Mouse (Mus musculus): ENCODE data around the gene Fbxl7. TPM values are rescaled to one million over a fixed set of nuclear protein-coding genes. Genes with fewer than 3 reads are reported as not detected.

Gene Fbxl7
- polyA plus RNA-seq, 1 experiment from 2014 or later: 9.3 TPM

DNA sequence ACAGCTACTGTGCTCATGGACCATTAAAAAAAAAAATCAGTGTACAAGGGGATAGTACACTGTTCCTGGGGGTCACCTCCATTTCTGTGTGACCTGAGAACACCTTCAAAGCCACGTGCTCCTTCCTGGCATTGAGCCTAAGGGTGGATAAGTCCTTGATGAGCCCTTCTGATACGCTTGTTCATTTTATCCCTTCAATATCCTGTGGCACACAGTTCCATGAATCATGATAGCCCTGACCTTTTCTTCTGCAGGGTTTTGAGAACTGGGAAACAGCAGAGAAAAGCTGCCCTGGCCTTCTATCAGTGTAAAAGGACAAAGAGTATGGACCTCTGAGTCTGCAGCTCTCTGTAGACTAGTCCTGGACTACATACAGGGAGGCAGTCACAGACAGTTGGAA lies 99.4 kb downstream of the Fbxl7 start:
- Histone ChIP-seq H3K4me3 (ENCODE audit: low read depth, low read length) (no peak overlapping the region), H3K9me3 (ENCODE audit: control insufficient read depth, low read length) (no peaks in the 10 kb centered on the region), H3K36me3 (ENCODE audit: control insufficient read depth, insufficient read depth, low read length) (no peaks in the 10 kb centered on the region), H3K4me1 (replicated peaks; ENCODE audit: control insufficient read depth, insufficient read depth, low read length) (no peaks in the 10 kb centered on the region), H3K9ac (ENCODE audit: low read depth, low read length) (no peak overlapping the region), H3K4me2 (no peak overlapping the region), H3K27ac (ENCODE audit: low read depth, low read length) (no peak overlapping the region), H3K27me3 (replicated peaks; ENCODE audit: control insufficient read depth, insufficient read depth, low read length) (no peaks in the 10 kb centered on the region)
- 69% methylated on average over 2 of the region's 2 CpGs for WGBS
- no peak for DNase-seq (ENCODE audit: low spot score)
- ATAC-seq (replicated peaks; ENCODE audit: low FRiP score): no peak

DNA sequence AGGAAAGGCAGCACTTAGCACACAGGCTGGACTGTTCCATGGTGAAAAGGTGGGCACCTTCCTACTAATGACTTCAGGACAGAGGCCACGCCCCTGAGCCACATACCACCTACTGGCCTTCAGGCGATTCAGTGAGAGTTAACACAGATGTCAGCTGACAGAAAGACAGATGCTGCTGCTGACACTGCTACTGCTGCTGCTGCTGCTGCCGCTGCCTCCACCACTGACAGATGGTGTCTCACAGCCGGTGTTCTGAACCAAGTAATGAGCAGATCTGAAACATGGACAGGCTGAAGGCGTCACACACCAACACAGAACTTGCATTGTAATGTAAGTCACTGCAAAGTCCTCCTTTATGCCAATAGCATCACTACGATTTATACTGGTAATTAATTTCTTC lies 99.9 kb downstream of the Fbxl7 start:
- no peak overlapping the region for H3K4me3 ChIP-seq (ENCODE audit: low read depth, low read length)
- no peaks in the 10 kb centered on the region for H3K36me3 ChIP-seq (ENCODE audit: control insufficient read depth, insufficient read depth, low read length)
- no peaks in the 10 kb centered on the region for H3K9me3 ChIP-seq (ENCODE audit: control insufficient read depth, low read length)
- H3K4me1 ChIP-seq (replicated peaks; ENCODE audit: control insufficient read depth, insufficient read depth, low read length): no peaks in the 10 kb centered on the region
- H3K9ac ChIP-seq (ENCODE audit: low read depth, low read length): no peak overlapping the region
- DNase-seq (ENCODE audit: low spot score) (no peak), ATAC-seq (replicated peaks; ENCODE audit: low FRiP score) (no peak)
- H3K27ac ChIP-seq (ENCODE audit: low read depth, low read length): no peak overlapping the region
- H3K4me2 ChIP-seq: no peak overlapping the region
- WGBS: 50% methylated on average over 6 of the region's 6 CpGs
- H3K27me3 ChIP-seq (replicated peaks; ENCODE audit: control insufficient read depth, insufficient read depth, low read length): no peaks in the 10 kb centered on the region

DNA sequence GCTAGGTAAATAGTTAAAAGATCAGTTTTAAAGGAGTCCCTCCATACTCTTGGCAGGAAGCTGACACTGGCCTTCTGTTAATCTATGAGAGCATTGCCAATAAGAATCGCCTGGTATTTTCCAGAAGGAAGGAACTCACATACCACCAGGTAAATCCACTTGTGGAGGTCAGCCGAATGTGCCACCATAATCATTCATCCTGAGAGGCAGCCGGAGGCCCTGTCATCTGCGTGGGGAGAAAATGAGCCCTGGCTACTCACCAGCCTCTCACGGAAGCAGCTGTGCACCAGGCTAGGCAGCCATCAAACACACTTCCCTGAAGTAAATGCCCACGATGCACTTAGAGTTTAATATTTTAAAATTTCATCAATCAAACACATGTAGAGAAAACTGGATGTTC lies 108.2 kb downstream of the Fbxl7 start:
- no peak overlapping the region for H3K9ac ChIP-seq (ENCODE audit: low read depth, low read length)
- ATAC-seq (replicated peaks; ENCODE audit: low FRiP score) (no peak), DNase-seq (ENCODE audit: low spot score) (no peak)
- no peaks in the 10 kb centered on the region for H3K36me3 ChIP-seq (ENCODE audit: control insufficient read depth, insufficient read depth, low read length)
- H3K9me3 ChIP-seq (ENCODE audit: control insufficient read depth, low read length): no peaks in the 10 kb centered on the region; the same call in 1 of the 2 replicates
- no peak overlapping the region for H3K27ac ChIP-seq (ENCODE audit: low read depth, low read length)
- H3K27me3 ChIP-seq (replicated peaks; ENCODE audit: control insufficient read depth, insufficient read depth, low read length): no peaks in the 10 kb centered on the region
- no peak overlapping the region for H3K4me3 ChIP-seq (ENCODE audit: low read depth, low read length)
- no peaks in the 10 kb centered on the region for H3K4me1 ChIP-seq (replicated peaks; ENCODE audit: control insufficient read depth, insufficient read depth, low read length)
- H3K4me2 ChIP-seq: no peak overlapping the region
- WGBS: 68% methylated on average over 6 of the region's 6 CpGs

DNA sequence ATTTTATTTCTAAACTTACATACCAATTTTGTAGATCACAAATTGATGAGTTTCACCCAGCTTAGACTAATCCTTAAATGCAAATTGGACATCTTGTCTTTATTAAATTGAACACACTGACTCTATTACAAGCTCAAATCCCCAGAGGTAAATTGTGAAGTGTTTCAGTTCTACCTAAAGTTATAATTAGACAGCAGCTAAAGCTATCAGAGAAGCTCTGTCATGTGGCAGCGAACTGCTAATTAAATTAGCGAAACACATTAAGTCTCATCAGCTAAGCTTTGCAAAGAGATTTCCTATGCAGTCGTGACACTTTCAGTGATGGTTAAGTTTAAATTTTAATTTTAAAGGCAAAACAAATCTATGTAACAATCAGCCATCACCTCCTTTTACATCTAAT lies 114.8 kb downstream of the Fbxl7 start:
- Histone ChIP-seq H3K27ac (ENCODE audit: low read depth, low read length) (no peak overlapping the region), H3K9me3 (ENCODE audit: control insufficient read depth, low read length) (no peaks in the 10 kb centered on the region), H3K27me3 (replicated peaks; ENCODE audit: control insufficient read depth, insufficient read depth, low read length) (no peaks in the 10 kb centered on the region), H3K4me3 (ENCODE audit: low read depth, low read length) (no peak overlapping the region), H3K36me3 (ENCODE audit: control insufficient read depth, insufficient read depth, low read length) (no peaks in the 10 kb centered on the region), H3K4me1 (replicated peaks; ENCODE audit: control insufficient read depth, insufficient read depth, low read length) (no peaks in the 10 kb centered on the region), H3K9ac (ENCODE audit: low read depth, low read length) (no peak overlapping the region), H3K4me2 (no peak overlapping the region)
- no peak for ATAC-seq (replicated peaks; ENCODE audit: low FRiP score)
- DNase-seq (ENCODE audit: low spot score): no peak
- WGBS: 83% methylated on average over 3 of the region's 3 CpGs

DNA sequence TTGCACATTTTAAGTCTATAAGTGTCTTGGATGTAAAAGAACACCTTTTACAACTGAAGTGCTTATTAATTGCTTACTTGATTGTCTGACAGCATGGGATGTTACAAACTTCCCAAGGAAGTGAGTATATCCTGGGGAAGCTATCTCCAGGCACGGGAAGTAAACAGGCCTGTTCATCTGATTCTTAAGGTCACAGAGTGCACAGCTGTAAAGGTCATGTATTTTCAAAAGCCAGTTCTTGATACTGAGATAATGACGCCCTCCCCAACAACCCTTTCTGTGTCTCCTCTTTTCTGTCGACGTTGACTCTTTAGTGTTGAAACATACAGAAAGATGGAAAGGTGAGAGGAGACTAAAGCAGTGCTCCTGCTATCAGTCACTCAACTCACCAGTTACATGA lies 116.3 kb downstream of the Fbxl7 start:
- ATAC-seq (replicated peaks; ENCODE audit: low FRiP score) (no peak), DNase-seq (ENCODE audit: low spot score) (no peak)
- Histone ChIP-seq H3K36me3 (ENCODE audit: control insufficient read depth, insufficient read depth, low read length) (no peaks in the 10 kb centered on the region), H3K27me3 (replicated peaks; ENCODE audit: control insufficient read depth, insufficient read depth, low read length) (no peaks in the 10 kb centered on the region), H3K4me2 (no peak overlapping the region), H3K27ac (ENCODE audit: low read depth, low read length) (no peak overlapping the region), H3K4me3 (ENCODE audit: low read depth, low read length) (no peak overlapping the region), H3K9ac (ENCODE audit: low read depth, low read length) (no peak overlapping the region), H3K4me1 (replicated peaks; ENCODE audit: control insufficient read depth, insufficient read depth, low read length) (no peaks in the 10 kb centered on the region), H3K9me3 (ENCODE audit: control insufficient read depth, low read length) (no peaks in the 10 kb centered on the region)
- 68% methylated on average over 4 of the region's 4 CpGs for WGBS

DNA sequence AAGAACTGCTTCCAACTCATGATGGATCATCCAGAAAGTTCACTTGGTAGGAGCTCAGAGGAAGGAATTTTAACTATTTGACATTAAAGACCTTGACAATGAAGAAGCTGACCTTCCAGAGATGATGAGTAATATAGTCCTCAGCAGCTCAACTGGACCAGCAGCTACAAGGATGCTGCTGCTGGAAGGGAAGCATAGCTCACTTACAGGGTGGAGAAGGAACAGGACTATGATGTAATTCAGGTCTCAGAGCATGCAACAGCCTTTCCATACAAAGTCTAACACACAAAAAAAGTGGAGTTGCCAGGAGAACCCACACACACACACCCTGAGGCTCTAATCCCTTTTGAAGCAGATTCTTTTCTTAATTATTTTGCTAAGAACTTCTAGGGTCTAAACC lies 119.7 kb downstream of the Fbxl7 start:
- Histone ChIP-seq H3K9ac (ENCODE audit: low read depth, low read length) (no peak overlapping the region), H3K9me3 (ENCODE audit: control insufficient read depth, low read length) (no peaks in the 10 kb centered on the region)
- DNase-seq (ENCODE audit: low spot score): no peak

DNA sequence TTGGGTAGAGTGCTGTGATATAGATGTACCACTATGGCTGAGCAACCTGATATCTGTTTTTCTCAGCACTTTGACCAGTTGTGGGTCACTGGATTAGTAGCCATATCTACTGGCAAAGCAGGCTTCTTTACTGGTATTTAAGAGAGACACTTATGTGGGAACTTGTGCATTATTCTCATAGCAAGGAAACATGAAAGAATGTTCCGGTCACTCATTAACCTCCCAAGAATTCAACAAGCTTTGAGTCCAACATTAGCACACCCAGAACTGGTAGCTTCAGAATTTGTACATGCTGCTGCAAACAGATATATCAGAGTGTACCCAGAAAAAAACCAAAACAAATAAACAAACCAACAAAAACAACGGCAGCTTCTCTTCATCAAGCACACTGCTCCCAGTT lies 120.5 kb downstream of the Fbxl7 start:
- Histone ChIP-seq H3K9ac (ENCODE audit: low read depth, low read length) (no peak overlapping the region), H3K36me3 (ENCODE audit: control insufficient read depth, insufficient read depth, low read length) (no peaks in the 10 kb centered on the region), H3K4me1 (replicated peaks; ENCODE audit: control insufficient read depth, insufficient read depth, low read length) (no peaks in the 10 kb centered on the region), H3K4me3 (ENCODE audit: low read depth, low read length) (no peak overlapping the region), H3K4me2 (no peak overlapping the region), H3K27me3 (replicated peaks; ENCODE audit: control insufficient read depth, insufficient read depth, low read length) (no peaks in the 10 kb centered on the region), H3K27ac (ENCODE audit: low read depth, low read length) (no peak overlapping the region), H3K9me3 (ENCODE audit: control insufficient read depth, low read length) (no peaks in the 10 kb centered on the region)
- WGBS: 89% methylated on average over 2 of the region's 2 CpGs
- no peak for ATAC-seq (replicated peaks; ENCODE audit: low FRiP score)
- DNase-seq (ENCODE audit: low spot score): no peak

More for the DNA sequence above, 119.7 kb downstream of the Fbxl7 start:
- no peak for ATAC-seq (replicated peaks; ENCODE audit: low FRiP score)
- no peaks in the 10 kb centered on the region for H3K36me3 ChIP-seq (ENCODE audit: control insufficient read depth, insufficient read depth, low read length)
- no peaks in the 10 kb centered on the region for H3K4me1 ChIP-seq (replicated peaks; ENCODE audit: control insufficient read depth, insufficient read depth, low read length)
- H3K4me2 ChIP-seq: no peak overlapping the region
- no peak overlapping the region for H3K4me3 ChIP-seq (ENCODE audit: low read depth, low read length)
- no peaks in the 10 kb centered on the region for H3K27me3 ChIP-seq (replicated peaks; ENCODE audit: control insufficient read depth, insufficient read depth, low read length)
- no peak overlapping the region for H3K27ac ChIP-seq (ENCODE audit: low read depth, low read length)

DNA sequence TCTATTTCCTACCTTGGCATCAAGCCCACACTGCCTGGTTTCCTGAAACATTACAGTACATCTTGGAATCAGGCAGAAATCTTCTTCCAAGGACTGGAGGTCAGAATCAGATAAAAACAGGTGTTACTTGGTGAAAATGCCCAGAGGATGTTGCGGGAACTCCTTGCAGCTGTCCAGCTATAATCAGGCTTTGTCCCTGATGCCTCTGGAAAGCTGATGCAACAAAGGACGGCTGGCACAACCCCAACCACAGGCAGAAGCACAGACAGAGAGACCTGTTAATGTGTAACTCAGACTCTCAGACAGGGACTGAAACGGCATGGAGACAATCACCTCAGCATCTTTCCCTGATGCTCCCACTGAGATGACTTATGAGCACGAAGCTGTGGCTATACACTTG lies 133.7 kb downstream of the Fbxl7 start:
- ATAC-seq (replicated peaks; ENCODE audit: low FRiP score): no peak
- no peak overlapping the region for H3K4me2 ChIP-seq

DNA sequence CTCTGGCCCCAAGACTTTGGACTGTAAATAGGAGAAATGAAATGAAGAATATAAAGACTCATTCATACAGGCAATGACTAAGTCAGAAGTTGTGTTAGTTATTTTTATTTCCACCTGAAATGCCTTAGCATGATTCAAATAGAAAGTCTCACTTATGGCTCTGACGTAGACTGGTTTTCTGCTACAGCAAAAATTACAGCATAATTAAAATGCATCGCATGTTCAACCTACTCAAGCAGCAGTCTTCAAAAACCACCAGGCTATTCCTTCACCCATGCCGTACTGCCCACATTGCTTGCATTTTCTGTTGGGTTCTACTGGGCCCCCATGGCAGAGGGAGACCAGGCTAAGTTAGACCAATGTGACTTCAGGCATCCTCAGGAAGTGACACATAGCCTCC lies 146.9 kb downstream of the Fbxl7 start:
- DNase-seq (ENCODE audit: low spot score) (no peak), ATAC-seq (replicated peaks; ENCODE audit: low FRiP score) (no peak)
- WGBS: 94% methylated on average over 3 of the region's 3 CpGs
- Histone ChIP-seq H3K9me3 (ENCODE audit: control insufficient read depth, low read length) (no peaks in the 10 kb centered on the region), H3K27me3 (replicated peaks; ENCODE audit: control insufficient read depth, insufficient read depth, low read length) (no peaks in the 10 kb centered on the region), H3K4me3 (ENCODE audit: low read depth, low read length) (no peak overlapping the region), H3K9ac (ENCODE audit: low read depth, low read length) (no peak overlapping the region), H3K4me2 (no peak overlapping the region), H3K36me3 (ENCODE audit: control insufficient read depth, insufficient read depth, low read length) (no peaks in the 10 kb centered on the region), H3K27ac (ENCODE audit: low read depth, low read length) (no peak overlapping the region), H3K4me1 (replicated peaks; ENCODE audit: control insufficient read depth, insufficient read depth, low read length) (no peaks in the 10 kb centered on the region)

More for the DNA sequence above, 133.7 kb downstream of the Fbxl7 start:
- no peak for DNase-seq (ENCODE audit: low spot score)
- Histone ChIP-seq H3K27ac (ENCODE audit: low read depth, low read length) (no peak overlapping the region), H3K9ac (ENCODE audit: low read depth, low read length) (no peak overlapping the region), H3K36me3 (ENCODE audit: control insufficient read depth, insufficient read depth, low read length) (no peaks in the 10 kb centered on the region), H3K9me3 (ENCODE audit: control insufficient read depth, low read length) (no peaks in the 10 kb centered on the region), H3K27me3 (replicated peaks; ENCODE audit: control insufficient read depth, insufficient read depth, low read length) (no peaks in the 10 kb centered on the region), H3K4me1 (replicated peaks; ENCODE audit: control insufficient read depth, insufficient read depth, low read length) (no peaks in the 10 kb centered on the region), H3K4me3 (ENCODE audit: low read depth, low read length) (no peak overlapping the region)
- 69% methylated on average over 4 of the region's 4 CpGs for WGBS

All from liver, embryonic 11.5 days (tissue).